Mouse (Mus musculus): ENCODE results near the gene Mlh3. TPM values are rescaled to one million over a fixed set of nuclear protein-coding genes. Genes with fewer than 3 reads are reported as not detected.

Mlh3 gene
- total and polyA plus RNA-seq, 3 experiments, result 8.5 to 8.6 TPM; not detected in 1

DNA sequence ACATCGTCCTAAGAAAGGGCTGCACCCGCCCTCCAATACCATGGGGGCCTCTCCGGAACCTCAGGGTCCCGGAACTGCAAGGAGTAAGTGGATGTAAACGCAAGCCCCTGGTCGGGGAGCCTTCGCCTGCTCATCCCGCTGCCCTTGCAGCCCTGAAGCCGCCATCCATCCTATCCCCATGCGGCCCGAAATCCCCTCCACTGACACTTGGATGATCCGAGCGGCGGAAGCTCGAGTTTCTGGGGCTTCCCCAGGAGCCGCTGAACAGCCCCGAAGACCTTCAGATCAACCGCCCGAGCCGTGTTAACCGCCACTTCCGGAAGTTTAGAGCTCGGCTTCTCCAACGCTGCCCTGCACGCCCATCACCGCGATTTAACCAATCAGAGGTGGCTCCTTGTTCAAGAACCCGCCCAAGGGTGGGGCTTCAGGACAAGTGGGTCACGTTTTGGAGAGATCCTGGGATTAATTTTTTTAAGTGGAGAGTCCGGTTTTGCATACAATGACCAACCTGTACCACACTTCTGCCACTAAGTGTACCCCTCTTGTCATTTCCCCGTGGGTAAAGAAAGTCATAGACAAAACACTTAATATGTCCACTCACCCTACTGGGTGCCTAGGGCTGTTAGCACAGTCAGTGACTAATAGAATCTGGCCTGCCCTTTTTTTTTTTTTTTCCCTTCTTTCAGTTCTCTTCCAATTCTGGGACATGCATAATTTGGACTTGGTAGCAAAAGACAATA lies 9.9 kb upstream of the Mlh3 start (continued):
- TF ChIP-seq MXI1 (IDR thresholded peaks at IDR 0.05; ENCODE audit: low read depth, low read length) (peak; percentile 84), BHLHE40 (IDR thresholded peaks at IDR 0.05; ENCODE audit: borderline replicate concordance, low read depth, low read length) (peak; percentile 99), CHD2 (IDR thresholded peaks at IDR 0.05; ENCODE audit: low read length) (peak; percentile 87), POLR2A (IDR thresholded peaks at IDR 0.05; ENCODE audit: control insufficient read depth in 1 of 2, insufficient read depth in 1 of 2, low read depth in 1 of 2, low read length in 2 of 2, poor library complexity in 1 of 2) (peak; percentile 92 to 95)

DNA sequence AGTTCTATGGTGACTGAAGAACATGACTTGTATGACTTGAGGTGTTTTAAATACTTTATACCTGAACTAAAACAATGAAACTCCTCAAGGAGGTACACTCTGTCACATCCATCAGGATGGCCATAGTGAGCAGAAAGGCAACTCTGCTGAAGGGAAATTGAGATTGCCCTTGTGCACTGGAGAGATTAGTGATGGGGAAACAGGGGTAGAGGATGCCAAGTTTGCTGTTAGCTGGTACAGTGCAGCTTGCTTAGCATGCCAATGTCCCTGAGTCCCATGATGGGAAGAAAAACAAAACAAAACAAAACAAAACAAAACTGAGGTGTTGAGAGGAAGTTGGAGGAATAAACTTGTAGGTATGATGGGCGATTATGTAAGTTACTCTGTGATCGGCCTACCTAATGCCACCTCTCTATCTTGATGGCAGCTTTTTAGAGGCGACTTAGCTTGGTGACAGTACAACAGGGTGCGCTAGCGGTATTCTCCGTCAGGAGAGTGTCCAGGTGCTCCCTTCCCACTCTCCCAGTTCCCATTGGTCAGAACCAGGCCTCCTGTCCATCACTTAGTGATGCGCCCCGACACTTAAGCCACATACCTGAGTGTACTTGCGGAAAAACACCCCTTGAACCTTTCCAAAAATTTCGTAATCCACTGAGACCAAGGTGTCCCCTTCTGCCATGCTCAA lies 9.1 kb upstream of the Mlh3 start:
- Histone ChIP-seq H3K4me3 (ENCODE audit: control insufficient read depth in 1 of 2, insufficient read depth in 1 of 2, low read depth in 2 of 2, low read length in 2 of 2) (peak overlapping the region; percentile 65 to 86), H3K27ac (ENCODE audit: control insufficient read depth, low read depth, low read length) (peak overlapping the region; percentile 87), H3K36me3 (ENCODE audit: control insufficient read depth in 1 of 2, insufficient read depth in 2 of 2, low read length in 2 of 2) (peaks cover 0 to 20% of the 10 kb centered on the region in 2 experiments; a peak in 2 of 4 replicates), H3K4me1 (ENCODE audit: control insufficient read depth in 1 of 2, insufficient read depth in 2 of 2, low read length in 2 of 2) (peaks cover 12 to 24% of the 10 kb centered on the region in 2 experiments), H3K27me3 (ENCODE audit: control insufficient read depth in 1 of 2, insufficient read depth in 2 of 2, low read length in 2 of 2) (no peaks in the 10 kb centered on the region), H3K79me2 (ENCODE audit: control insufficient read depth, insufficient read depth, low read length, poor library complexity) (peaks cover 5% of the 10 kb centered on the region; the same call in 1 of the 2 replicates), H3K9me3 (replicated peaks; ENCODE audit: insufficient read depth, low read length) (no peaks in the 10 kb centered on the region), H3K9ac (ENCODE audit: control insufficient read depth, low read depth, low read length, poor library complexity, severe bottlenecking) (peak overlapping the region; percentile 92)
- DNase-seq (ENCODE audit: low read depth, low spot score), result peak; percentile 70
- TF ChIP-seq CTCF (IDR thresholded peaks at IDR 0.05 in 2 of 3, conservative IDR thresholded peaks at IDR 0.05 in 1 of 3; ENCODE audit: control insufficient read depth in 1 of 3, insufficient read depth in 1 of 3, low read depth in 2 of 3, low read length in 3 of 3, poor library complexity in 1 of 3, severe bottlenecking in 1 of 3), result no peak
- no peak for TF ChIP-seq RAD21 (IDR thresholded peaks at IDR 0.05; ENCODE audit: low read depth, low read length)
- TF ChIP-seq USF2 (IDR thresholded peaks at IDR 0.05; ENCODE audit: borderline replicate concordance in 1 of 2, insufficient read depth in 1 of 2, low read depth in 1 of 2, low read length in 2 of 2), result no peak
- no peak for TF ChIP-seq SMC3 (IDR thresholded peaks at IDR 0.05; ENCODE audit: low read depth, low read length)
- TF ChIP-seq HCFC1 (IDR thresholded peaks at IDR 0.05; ENCODE audit: low read depth, low read length), result no peak
- no peak; the same call in 1 of the 2 replicates for TF ChIP-seq TBP (IDR thresholded peaks at IDR 0.05; ENCODE audit: low read depth, low read length)
- no peak for TF ChIP-seq UBTF (IDR thresholded peaks at IDR 0.05; ENCODE audit: borderline replicate concordance, insufficient read depth, low read depth, low read length)
- TF ChIP-seq MYC (IDR thresholded peaks at IDR 0.05; ENCODE audit: low read depth, low read length), result no peak
- TF ChIP-seq POLR2AphosphoS5 (IDR thresholded peaks at IDR 0.05; ENCODE audit: borderline replicate concordance, low read depth, low read length), result no peak
- no peak for TF ChIP-seq BHLHE40 (IDR thresholded peaks at IDR 0.05; ENCODE audit: borderline replicate concordance, low read depth, low read length)
- TF ChIP-seq JUND (IDR thresholded peaks at IDR 0.05; ENCODE audit: low read depth, low read length), result no peak
- no peak for TF ChIP-seq ETS1 (IDR thresholded peaks at IDR 0.05; ENCODE audit: low read depth, low read length)
- no peak; the same call in 1 of the 2 replicates for TF ChIP-seq CHD1 (IDR thresholded peaks at IDR 0.05; ENCODE audit: low read depth, low read length)
- no peak for TF ChIP-seq TCF12 (IDR thresholded peaks at IDR 0.05; ENCODE audit: low read depth, low read length)
- TF ChIP-seq ZKSCAN1 (IDR thresholded peaks at IDR 0.05; ENCODE audit: low read depth, low read length), result no peak
- TF ChIP-seq KAT2A (conservative IDR thresholded peaks at IDR 0.05; ENCODE audit: low read depth, low read length), result no peak
- TF ChIP-seq TAL1 (IDR thresholded peaks at IDR 0.05; ENCODE audit: low read length), result no peak
- TF ChIP-seq MAFK (IDR thresholded peaks at IDR 0.05; ENCODE audit: borderline replicate concordance, low read depth, low read length), result no peak
